Mouse (Mus musculus) kidney, postnatal 25 days (tissue): ENCODE measurements at regions not wholly inside any gene's neighbourhood (a gene's known extent, or its start where the extent isn't known, plus 50 kb on each side); places are given as distances from the start of the nearest gene placed in this dataset.
A peak's percentile ranks its signal among the peaks of the same experiment; 100 is the strongest.

ENCODE experiments used
- DNase-seq, 2 experiments: peaks; one replicate each; pipeline ENCODE4 v3.0.0; 2021; ENCODE audit warnings: mixed read lengths in 2 of 2

DNA sequence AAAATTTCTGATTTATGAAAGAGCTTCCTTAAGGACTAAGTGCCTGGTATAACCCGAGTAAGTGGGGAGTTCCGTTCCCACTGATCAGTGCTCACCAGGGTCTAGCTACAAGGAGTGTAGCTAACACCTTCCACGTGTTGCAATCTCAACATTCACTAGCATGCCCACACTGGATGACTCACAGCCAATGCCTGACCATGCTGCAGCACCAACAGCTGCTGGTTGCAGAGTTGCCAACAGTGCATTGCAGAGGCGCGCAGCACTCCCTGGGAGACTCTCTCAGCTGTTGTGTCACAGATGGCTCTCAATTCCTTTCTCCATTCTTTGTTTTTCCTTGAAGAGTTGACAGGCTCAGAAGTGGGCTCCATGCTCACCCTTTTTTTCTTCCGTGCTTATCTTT lies 787.5 kb upstream of the Tenm3 start:
- DNase-seq, result no peak

DNA sequence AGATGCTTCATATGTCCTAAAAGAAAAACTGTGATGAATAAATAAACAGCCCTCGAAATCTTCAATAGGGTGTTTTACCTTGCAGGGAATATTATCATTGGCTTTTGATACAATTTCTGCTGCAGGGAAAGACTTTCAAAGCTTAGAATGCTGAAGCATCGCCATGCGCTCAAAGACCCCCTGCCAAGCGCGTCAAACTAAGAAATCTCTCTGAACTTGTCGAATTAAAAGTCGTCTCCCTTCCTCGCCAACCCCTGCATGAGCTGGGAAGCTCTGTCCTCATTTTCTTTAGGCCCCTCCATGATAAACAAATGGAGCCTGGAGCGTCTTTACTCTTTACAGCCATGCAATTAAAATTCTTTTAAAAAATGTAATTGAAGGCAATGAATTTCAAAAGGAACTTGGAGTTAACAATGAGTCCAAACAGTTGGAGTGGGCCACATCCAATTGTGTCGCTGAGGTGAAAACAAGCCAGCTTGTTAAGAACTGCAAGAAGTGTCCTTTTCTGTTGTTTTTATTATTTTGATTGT lies 784.3 kb upstream of the Tenm3 start:
- no peak for DNase-seq

DNA sequence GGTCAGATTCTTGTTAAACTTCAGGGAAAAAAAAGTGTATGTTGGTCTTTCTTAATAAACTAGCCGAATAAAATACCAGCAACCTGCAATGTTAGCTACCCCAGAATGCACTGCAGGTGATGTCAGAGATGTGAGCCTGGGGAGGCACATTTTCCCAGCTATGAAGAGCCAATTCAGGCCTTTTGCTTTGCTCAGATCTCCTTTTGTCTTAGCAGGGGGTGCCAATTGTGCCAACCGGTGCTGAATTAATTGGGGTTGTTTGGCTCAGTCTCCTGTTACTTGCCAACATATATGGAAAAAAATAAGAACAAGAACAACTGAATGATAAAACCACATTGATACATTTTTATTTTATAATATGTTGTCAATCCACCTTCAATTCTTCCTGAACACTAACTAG lies 751.8 kb upstream of the Tenm3 start:
- DNase-seq, result no peak

DNA sequence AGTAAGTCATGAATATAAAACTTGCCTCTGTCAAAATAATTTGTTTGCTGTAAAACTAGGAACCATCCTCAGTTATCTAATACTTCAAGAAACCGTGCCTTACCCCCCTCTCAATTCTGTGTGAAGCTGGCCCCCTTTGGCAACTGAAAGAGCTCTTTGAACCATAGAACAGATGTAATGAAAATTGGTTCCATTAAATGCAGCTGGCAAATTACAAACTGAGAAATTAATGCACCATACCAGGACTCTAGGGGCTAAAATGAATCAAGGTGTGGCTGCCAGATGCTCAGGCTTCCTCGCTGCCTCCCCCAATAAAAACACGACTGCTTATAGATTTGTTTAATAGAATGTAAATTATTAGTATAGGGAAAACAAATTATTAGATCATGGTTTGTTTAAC lies 723.7 kb upstream of the Tenm3 start:
- DNase-seq, result no peak

DNA sequence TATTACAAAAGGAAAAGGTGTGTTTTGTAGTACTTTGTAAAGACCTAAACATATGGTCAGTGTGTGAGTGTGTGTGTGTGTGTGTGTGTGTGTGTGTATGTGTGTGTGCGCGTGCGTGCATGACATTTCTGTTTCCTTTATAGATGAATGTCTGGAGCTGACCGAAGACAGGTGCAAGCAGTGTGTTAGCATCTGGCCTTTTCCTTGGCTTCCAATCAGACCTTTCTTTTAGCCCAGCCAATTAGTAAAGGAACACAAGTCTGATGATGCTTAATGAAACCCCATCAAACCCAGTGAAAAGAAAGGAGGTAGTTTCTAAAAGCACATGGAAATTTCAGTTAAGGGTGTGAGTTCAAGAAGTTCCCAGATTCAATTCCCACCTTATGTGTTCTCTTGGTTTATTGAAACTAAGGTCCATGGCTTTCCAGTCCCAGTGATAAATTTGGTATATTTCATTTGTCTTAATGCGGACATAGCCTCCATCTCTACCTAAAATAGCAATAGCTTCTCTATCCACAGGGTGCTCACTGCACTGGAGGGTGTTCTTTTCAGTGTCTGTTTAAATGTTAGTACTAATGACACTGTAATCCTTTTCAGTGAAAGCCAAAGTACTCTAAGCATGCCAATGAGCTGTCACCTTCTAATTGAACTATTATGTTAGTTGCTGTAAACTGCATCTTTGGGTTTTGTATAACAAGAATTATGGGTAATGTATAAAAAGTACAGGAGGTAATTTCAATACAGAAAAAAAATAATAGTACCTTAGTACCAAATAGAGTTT lies 719.9 kb upstream of the Tenm3 start:
- no peak for DNase-seq

DNA sequence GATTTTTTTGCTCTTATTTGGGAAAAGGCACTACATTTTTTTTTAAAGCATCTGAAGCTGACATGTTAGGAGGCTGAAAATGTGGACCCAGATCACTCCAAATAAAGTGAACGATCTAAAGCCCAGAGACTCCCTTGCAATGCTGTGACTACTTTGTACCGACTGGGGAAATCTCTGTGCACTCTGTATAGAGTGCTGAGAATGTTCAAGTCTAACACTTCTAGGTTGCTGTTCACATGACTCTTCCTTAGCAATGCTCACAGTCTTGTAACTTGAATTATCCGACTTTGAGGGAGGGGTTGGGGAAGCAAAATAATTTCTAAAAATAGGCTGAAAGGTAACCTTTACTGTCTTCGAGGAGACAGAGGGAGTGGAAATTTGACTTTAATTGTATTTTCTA lies 719.2 kb upstream of the Tenm3 start:
- DNase-seq, result no peak

DNA sequence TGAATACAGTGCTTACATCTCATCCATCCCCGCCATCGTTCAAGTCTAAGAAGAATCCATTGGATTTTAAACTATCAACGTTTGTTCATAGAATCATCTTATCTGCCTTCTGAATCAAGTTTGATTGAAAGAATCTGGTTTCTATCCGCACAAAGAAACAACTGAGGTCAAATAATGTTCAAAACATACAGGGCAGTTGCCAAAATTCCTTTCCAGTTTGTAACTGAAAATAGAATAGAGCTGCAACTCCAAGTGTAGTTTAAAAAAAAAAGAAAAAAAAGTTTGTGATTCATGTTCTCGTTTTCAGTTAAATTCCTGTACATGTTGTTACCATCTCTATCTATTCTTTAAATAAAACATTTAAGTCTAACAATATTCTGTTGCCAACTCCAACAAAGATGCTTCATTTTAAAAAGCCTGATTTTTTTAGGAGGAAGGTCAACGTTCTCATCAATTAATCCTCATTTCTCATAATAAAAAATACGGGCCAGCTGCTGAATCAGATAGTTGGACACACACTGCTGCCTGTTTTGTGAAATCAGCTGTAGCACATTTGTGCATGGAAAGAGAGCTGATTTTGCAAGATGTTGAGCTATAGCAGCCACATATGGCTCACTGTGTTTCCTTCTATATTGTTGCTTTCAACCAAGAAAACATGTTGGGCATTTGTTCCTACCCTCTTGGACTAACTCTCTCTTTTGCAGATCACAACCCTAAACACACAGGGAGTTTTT lies 712.1 kb upstream of the Tenm3 start:
- DNase-seq, result no peak

DNA sequence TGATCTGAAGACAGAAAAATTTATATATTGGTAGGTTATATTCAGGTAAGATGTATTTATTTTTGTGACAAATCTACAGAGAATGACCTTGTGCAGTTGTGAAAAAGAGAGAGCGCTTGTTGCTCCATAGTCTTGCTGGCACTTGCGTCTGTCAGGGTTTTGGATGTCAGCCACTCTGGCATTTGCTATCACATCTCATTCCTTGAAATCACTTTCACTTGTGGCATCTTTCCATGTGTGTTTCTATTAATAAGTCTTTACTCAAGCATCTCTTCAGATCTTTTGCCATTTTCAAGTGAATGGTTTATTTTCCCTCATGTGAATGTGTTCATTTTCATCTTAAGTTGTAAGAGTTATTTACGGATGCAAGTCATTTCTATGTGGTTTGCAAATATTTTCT lies 709.4 kb upstream of the Tenm3 start:
- DNase-seq, result no peak

DNA sequence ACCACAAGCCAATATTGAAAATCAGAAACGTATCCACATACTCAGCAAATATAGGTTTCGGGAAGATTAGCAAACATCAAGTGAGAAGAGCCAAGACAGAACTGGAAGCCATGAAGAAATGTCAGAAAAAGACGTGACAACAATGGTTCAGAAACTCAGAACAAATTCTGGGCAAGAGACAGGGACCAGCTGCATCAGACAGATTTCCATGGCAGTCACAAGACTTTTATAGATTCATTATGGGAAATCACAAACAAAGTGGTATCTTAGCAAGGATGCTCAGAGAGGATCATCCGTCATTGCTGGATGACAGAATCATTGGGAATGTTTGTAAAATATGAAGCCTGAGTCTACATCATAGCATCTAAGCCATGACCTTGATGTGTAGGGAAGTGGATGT lies 699.6 kb upstream of the Tenm3 start:
- no peak for DNase-seq

DNA sequence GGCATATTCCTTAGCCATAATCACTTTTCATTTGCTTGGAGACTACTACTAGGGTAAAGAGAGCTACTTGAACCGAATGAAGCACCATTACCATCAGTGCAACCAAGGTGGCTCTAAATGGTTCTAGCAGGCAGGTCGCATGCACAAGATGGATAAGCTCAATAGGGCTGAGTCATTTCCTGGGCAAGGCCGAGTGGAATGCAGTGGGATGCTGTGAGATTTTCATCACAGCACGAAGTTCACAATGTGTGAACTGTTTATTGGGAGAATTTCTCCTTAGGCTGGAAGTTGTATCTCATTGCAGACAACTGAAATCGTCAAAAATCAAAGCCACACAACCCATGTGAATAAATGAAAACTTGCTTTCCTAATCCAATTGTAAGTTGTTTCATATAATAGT lies 697.6 kb upstream of the Tenm3 start:
- DNase-seq, result no peak

DNA sequence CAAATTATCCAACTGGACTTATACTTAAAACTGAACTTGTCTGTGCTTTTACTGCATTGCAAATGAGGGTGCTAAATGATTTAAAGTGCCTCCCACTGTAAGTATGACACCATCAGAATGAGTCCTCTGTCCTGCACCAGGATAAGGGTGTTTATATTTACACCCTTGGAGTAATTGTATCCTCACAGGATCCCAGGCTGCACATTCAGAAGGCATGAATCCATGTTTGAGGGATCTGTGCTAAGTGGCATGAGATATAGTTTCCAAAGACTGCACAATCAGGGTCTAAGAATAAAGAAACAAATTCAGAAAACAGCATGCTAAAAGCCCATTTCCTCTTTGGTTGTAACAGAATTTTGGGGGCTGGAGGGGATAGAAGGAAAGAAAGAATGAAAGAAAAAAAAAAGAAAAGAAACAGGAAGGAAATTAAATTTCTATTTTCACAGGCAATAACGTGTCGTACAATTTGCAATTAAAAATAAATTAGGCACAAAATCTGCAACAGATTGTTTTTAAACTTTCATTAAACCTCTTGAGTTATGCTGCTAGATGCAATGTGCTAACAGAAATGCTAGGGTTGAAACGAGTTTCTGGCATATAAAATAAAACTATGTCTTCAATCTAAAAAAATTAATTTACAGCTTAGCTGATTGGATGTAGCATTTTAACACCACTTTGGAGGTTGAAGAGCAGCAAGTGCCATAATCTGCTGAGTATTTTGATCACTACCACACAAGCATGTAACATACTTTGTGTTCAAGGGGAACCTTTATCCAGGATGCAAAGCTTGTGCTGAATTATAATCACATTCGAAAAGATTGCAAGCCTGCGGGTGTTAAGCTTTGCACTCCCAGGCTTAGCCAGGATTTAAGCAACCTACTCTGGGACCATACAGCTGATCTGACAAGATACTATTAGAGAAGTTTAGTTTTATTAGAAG lies 689.9 kb upstream of the Tenm3 start:
- DNase-seq, result no peak

DNA sequence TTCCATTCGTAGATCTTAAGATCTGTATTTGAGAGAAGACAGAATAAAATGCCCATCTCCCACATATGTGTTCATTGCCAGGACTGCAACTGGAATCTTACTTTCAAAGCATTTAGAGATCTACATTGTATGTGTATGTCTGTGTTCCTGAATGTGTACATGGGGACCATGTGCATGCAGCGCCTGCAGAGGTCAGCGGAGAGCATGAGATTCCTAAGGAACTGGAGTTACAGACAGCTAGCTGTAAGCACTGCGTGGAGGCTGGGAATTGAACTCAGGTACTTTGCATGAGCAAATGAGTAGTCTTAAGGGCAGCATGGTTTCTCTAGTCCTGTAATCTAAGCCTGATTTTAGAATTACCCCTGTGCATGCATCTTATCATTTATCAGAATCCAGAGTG lies 685.5 kb upstream of the Tenm3 start:
- DNase-seq, result peak in 1 of 2 experiments; percentile 2

DNA sequence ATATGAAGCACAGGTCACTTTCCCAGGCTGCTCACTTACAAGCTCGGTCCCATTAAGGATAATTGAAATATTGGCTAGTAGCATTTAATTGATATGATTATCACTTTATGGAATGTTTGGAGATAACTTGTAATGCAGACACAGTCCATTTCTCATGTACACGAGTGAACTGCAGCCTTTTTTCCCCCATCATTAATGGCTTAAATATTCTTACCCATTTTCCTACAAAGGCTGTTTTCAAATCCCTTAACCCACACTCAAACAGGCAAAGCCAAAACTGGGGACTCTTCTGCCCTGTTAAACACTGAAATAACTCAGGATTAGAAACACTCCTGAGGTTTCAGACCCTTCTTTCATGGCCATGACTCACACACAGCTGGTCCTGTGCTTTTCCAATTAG lies 649.2 kb upstream of the Tenm3 start:
- no peak for DNase-seq

DNA sequence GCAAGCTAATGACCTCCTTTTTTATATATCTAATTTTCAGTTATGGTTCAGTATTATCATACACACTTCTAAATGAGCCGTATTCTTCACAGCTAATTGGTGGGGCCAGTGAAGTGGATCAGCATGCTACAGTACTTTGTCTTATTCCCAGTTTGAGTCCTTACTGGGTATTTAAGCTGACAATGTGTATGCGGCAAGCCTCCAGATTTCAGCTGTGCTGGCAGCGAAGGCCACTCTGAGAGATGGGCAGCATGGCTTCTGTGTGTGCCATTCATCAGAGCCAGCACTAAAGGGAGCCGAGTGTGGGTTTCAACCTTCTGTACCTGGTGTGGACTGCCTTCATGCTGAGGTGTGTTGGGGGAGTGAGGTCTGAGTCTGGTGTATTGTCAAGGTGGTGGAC lies 641.5 kb upstream of the Tenm3 start:
- no peak for DNase-seq

DNA sequence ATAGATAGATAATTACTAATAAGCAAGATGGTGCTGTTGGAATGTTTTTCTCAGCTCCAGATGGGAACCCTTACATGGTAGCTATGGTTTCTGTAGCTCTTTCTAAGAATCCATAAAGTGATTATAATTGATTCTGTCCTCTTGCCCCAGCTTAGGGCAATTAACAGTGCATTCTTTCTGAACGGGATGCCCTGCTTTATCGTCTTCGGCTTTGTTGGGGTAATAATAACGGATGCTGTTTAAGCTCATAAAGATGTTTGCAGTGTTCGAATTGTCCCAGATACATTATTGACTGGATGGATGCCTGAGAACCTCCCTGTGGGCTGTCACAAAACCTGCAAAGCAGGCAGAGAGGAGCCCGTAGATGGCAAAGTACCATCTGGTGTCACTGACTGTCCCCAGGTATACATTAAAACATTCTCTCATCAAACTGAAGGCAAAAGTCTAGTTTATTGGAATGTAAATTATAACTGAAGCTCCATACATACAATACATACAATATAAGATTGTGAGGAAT lies 637.8 kb upstream of the Tenm3 start:
- DNase-seq, result no peak

DNA sequence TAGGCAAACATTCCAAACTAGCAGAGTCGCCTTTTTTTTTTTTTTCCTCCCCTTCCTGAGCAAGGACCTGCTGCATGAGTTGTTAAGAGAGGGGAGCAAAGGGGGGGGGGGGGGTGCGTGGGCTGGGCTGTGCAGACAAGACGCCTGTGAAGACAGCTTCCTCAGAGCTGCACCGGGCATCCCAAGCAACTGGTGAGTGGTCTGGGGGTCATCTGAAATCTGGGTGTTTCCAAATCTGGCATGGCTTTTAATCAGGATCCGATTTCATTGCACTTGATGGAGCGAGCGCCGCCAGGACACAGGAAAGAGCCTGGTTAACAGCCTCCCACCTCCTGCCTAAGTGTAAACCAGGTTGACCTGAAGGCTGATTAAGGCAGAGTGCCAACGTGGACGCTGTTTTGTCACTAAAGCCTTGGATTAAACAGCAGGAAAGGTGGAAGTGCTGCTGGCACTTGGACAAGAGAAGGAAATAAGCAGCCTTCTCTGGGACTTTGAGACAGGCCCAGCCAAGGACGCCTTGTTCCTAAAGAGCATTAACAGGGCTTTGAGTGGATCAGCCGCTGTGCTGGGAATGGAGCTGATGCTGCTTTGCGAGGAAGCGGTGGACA lies 622.3 kb upstream of the Tenm3 start:
- DNase-seq, result no peak

DNA sequence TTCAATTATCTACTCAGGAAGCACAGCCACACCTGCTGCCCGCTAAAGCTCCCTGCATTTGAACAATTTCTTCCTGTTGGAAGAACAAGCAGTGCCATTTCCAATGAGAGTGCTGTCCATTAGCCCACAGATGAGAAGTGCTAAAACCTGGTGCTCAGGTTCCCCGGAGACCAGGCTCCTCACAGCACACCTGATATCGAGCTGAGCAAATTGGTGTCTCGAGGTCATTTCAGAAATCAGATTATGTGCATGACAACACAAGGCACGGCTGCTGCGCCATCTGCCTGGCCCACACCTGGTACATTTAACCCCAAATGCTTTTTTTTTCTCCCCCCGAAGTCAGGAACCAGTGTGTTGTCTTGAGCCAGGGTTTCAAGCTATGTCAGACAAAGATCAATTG lies 621.3 kb upstream of the Tenm3 start:
- DNase-seq, result no peak

DNA sequence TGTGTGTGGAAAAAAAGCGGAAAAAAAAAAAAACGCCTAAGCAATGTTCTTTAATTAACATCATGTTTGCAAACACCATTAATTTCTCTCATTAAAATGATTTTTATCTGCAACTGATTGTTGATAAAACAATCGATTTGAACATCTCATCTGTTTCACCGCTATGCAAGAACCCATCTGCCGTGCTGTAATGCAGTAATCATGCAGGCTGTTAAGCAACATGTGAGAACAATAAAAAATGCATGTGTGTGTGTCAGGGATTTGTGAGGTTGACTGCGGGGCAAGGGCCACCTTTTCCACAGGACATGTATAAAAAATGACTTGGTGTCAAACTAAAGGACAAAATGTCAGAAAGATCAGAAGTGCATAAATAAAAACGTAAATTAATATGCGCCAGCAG lies 618.9 kb upstream of the Tenm3 start:
- DNase-seq, result no peak

DNA sequence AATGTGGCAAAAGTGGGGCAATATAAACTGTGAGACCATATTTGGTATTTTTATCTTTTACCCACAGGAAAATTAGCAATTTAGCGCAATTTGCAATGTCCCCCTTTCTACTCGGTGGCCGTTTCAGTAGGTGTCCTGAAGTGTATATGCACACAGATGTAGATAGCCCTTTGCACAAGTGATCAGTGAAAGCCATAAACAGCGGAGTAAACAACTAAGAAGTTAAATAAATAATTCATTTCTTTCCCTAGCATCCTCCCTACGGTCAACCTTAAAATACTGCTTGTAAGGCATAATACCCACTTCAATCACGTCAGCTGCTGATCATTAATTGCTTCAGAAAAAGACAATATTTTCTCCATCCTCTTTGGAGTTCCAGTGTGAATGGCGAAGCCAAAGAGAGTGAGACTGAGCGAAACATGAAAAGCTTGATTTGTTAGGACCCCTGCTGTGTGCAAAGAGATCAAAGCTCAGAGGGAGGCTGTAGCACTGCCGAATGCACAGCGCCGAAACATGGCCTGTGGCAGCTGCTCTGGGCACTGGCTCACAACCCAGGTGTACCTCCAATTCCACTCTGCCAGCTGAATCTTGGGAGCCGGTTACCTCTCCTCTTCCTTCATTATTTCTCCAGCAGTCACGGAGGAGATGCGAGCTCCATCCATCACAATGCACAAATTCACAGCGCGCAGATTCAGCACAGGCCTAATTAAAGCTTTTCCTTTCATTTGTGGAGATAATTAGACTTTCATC lies 618.1 kb upstream of the Tenm3 start:
- DNase-seq, result no peak

DNA sequence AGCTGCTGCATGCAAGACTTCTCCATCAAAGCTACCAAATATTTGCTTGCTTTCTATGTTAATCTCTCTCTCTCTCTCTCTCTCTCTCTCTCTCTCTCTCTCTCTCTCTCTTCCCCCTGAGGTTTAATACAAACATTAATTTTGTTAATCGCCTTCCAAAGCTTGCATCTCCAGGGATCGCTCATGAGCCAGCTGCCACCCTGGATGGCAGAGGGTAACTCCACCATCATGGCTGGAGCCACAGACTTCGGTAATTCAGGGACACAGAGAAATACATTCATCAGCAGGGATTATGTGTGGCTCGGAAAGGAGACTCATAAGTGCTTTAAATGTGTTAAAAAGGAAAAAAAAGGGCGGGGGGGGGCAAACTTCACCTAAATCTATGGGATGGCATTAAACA lies 601.7 kb upstream of the Tenm3 start:
- DNase-seq, result no peak

DNA sequence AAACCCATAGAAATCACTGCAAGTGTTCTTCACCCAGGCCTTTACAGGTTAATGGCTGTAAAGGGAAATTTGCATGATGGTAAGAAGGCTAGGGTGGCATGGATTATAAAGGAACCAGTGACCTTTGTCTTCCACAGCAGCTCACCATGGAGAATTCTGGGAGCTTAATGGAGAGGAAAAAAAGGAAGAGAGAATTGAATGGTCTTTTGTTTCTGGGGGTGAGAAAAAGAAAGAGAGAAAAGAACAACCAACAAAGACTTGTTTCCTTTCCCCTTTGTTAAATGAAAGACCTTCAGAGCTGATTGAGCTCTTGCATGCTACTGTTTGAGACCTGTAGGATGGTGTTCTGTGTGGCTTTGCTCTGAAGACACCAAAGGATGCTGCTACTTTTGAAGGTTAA lies 597.5 kb upstream of the Tenm3 start:
- no peak for DNase-seq

DNA sequence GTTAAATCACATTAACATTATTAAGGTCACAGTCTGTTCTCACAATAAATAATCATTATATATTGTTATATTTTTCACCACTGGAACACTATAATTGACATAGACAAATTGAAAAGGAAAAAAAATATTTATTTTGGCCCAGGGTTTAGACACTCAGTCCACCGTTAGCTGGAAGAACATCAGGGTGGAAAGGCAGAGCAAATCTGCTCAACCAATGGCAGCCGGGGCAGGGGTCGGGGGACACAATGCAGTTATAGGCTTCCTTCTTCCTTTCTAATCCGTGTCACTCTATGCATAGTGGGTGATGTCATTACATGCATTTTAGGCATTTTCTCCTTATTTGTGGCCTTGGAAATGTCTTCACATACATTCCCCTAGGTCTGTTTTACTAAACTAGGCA lies 552.8 kb upstream of the Tenm3 start:
- DNase-seq, result no peak
